Mouse (Mus musculus) forebrain, embryonic 16.5 days (tissue): Measurements from ENCODE around the gene Tex22. TPM values are rescaled to one million over a fixed set of nuclear protein-coding genes. Genes with fewer than 3 reads are reported as not detected.

Experiments used
- ATAC-seq: fragments of 200-750 bp; cut with Nextera tagmentation; 2 replicates; pipeline ENCODE4 v1.8.0; 2017; ENCODE audit warnings: mild to moderate bottlenecking, moderate library complexity
- H3K27ac ChIP-seq: fragments of 300-500 bp; sonication (generic); 2 replicates; pipeline ENCODE4 v1.5.1; 2014; ENCODE audit warnings: low read length, control low read depth
- H3K27me3 ChIP-seq: fragments of 300-500 bp; sonication (generic); replicated peaks from 2 replicates; pipeline ENCODE4 v1.6.1; 2014; ENCODE audit warnings: low read length; ENCODE audit not compliant: control insufficient read depth, insufficient read depth
- H3K36me3 ChIP-seq: fragments of 300-500 bp; sonication (generic); 2 replicates; pipeline ENCODE4 v1.6.1; 2014; ENCODE audit not compliant: control insufficient read depth, insufficient read depth
- H3K4me1 ChIP-seq: fragments of 300-500 bp; sonication (generic); replicated peaks from 2 replicates; pipeline ENCODE4 v1.6.1; 2014; ENCODE audit warnings: low read length; ENCODE audit not compliant: control insufficient read depth, insufficient read depth
- H3K4me2 ChIP-seq: fragments of 300-500 bp; sonication (generic); 2 replicates; pipeline ENCODE4 v1.6.1; 2014; ENCODE audit warnings: mild to moderate bottlenecking, low read length, control low read depth
- H3K4me3 ChIP-seq: fragments of 300-500 bp; sonication (generic); replicated peaks from 2 replicates; pipeline ENCODE4 v1.5.1; 2014; ENCODE audit warnings: mild to moderate bottlenecking, low read length, control low read depth
- H3K9ac ChIP-seq: fragments of 300-500 bp; sonication (generic); replicated peaks from 2 replicates; pipeline ENCODE4 v1.6.1; 2014; ENCODE audit warnings: low read depth, low read length, control low read depth
- H3K9me3 ChIP-seq: fragments of 300-500 bp; sonication (generic); 2 replicates; pipeline ENCODE4 v1.6.1; 2016; ENCODE audit warnings: low read length; ENCODE audit not compliant: control insufficient read depth
- WGBS: fragments of 180-500 bp; shearing (Covaris S2); extraction: QIAGEN DNeasy Blood & Tissue Kit; methylation state at CpG from one replicate; pipeline ENCODE4 v1.1.7; 2014; 5-methylcytosine and 5-hydroxymethylcytosine counted together
- polyA plus RNA-seq: library from polyadenylated mRNA; unstranded; fragments of >200 nt; fragmentation: Nextera tagmentation; extraction: Ambion mirVana; gene quantifications from 2 replicates; pipeline ENCODE4 v1.2.1, GENCODE M21; 2015

Tex22 gene
- polyA plus RNA-seq, 1 experiment from 2014 or later: not detected

GRCm38 (mm10) chr12:113106386-113106785 is 32.1 kb downstream of the Tex22 start:
- ATAC-seq: no peak
- no peaks in the 10 kb centered on the region for H3K27me3 ChIP-seq
- no peak overlapping the region for H3K27ac ChIP-seq
- no peaks in the 10 kb centered on the region for H3K9me3 ChIP-seq
- no peak overlapping the region for H3K4me3 ChIP-seq
- WGBS: 85% methylated on average over 6 of the region's 6 CpGs
- H3K4me2 ChIP-seq: no peak overlapping the region
- no peak overlapping the region for H3K9ac ChIP-seq
- no peaks in the 10 kb centered on the region for H3K4me1 ChIP-seq
- no peaks in the 10 kb centered on the region for H3K36me3 ChIP-seq

GRCm38 (mm10) chr12:113107431-113108124 is 33.3 kb downstream of the Tex22 start:
- no peak overlapping the region for H3K27ac ChIP-seq
- no peaks in the 10 kb centered on the region for H3K27me3 ChIP-seq
- 86% methylated on average over 4 of the region's 4 CpGs for WGBS
- H3K36me3 ChIP-seq: 0 out of 2 replicates have a peak, but pooled peaks cover 2% of the 10 kb centered on the region
- H3K9me3 ChIP-seq: no peaks in the 10 kb centered on the region
- H3K4me2 ChIP-seq: no peak overlapping the region
- H3K4me1 ChIP-seq: no peaks in the 10 kb centered on the region
- no peak overlapping the region for H3K9ac ChIP-seq
- ATAC-seq: no peak
- no peak overlapping the region for H3K4me3 ChIP-seq

GRCm38 (mm10) chr12:113108528-113109283 is 34.4 kb downstream of the Tex22 start:
- no peaks in the 10 kb centered on the region for H3K27me3 ChIP-seq
- no peak overlapping the region for H3K4me3 ChIP-seq
- H3K36me3 ChIP-seq: 0 out of 2 replicates have a peak, but pooled peaks cover 4% of the 10 kb centered on the region
- H3K9me3 ChIP-seq: no peaks in the 10 kb centered on the region
- no peak for ATAC-seq
- no peak overlapping the region for H3K9ac ChIP-seq
- no peaks in the 10 kb centered on the region for H3K4me1 ChIP-seq
- 87% methylated on average over 17 of the region's 17 CpGs for WGBS
- no peak overlapping the region for H3K27ac ChIP-seq
- H3K4me2 ChIP-seq: no peak overlapping the region

GRCm38 (mm10) chr12:113109801-113110200 is 35.5 kb downstream of the Tex22 start:
- H3K27ac ChIP-seq: no peak overlapping the region
- H3K4me2 ChIP-seq: no peak overlapping the region
- H3K27me3 ChIP-seq: no peaks in the 10 kb centered on the region
- no peak overlapping the region for H3K4me3 ChIP-seq
- 77% methylated on average over 10 of the region's 10 CpGs for WGBS
- H3K4me1 ChIP-seq: no peaks in the 10 kb centered on the region
- no peaks in the 10 kb centered on the region for H3K9me3 ChIP-seq
- H3K9ac ChIP-seq: no peak overlapping the region
- no peak for ATAC-seq
- peaks cover 9% of the 10 kb centered on the region; the same call in 1 of the 2 replicates for H3K36me3 ChIP-seq

GRCm38 (mm10) chr12:113114141-113114540 is 39.8 kb downstream of the Tex22 start:
- no peaks in the 10 kb centered on the region for H3K9me3 ChIP-seq
- H3K36me3 ChIP-seq: peaks cover 18% of the 10 kb centered on the region; the same call in 1 of the 2 replicates
- no peak for ATAC-seq
- H3K27me3 ChIP-seq: no peaks in the 10 kb centered on the region
- no peak overlapping the region for H3K9ac ChIP-seq
- WGBS: 88% methylated on average over 4 of the region's 4 CpGs
- H3K4me3 ChIP-seq: no peak overlapping the region
- H3K27ac ChIP-seq: no peak overlapping the region
- H3K4me1 ChIP-seq: no peaks in the 10 kb centered on the region; the same call in 1 of the 2 replicates
- no peak overlapping the region for H3K4me2 ChIP-seq

GRCm38 (mm10) chr12:113114856-113115538 is 40.7 kb downstream of the Tex22 start:
- no peak for ATAC-seq
- no peak overlapping the region for H3K9ac ChIP-seq
- no peak overlapping the region for H3K4me2 ChIP-seq
- H3K36me3 ChIP-seq: peaks cover 18% of the 10 kb centered on the region; the same call in 1 of the 2 replicates
- no peak overlapping the region for H3K4me3 ChIP-seq
- H3K9me3 ChIP-seq: no peaks in the 10 kb centered on the region
- H3K27ac ChIP-seq: no peak overlapping the region
- WGBS: 84% methylated on average over 16 of the region's 16 CpGs
- H3K27me3 ChIP-seq: no peaks in the 10 kb centered on the region
- H3K4me1 ChIP-seq: no peaks in the 10 kb centered on the region; the same call in 1 of the 2 replicates

GRCm38 (mm10) chr12:113119516-113120410 is 45.5 kb downstream of the Tex22 start:
- H3K4me3 ChIP-seq: no peak overlapping the region
- H3K4me1 ChIP-seq: no peaks in the 10 kb centered on the region; the same call in 1 of the 2 replicates
- ATAC-seq: peak; percentile 74
- H3K9ac ChIP-seq: no peak overlapping the region
- peaks cover 32% of the 10 kb centered on the region for H3K36me3 ChIP-seq
- WGBS: 85% methylated on average over 20 of the region's 20 CpGs
- H3K9me3 ChIP-seq: no peaks in the 10 kb centered on the region
- H3K4me2 ChIP-seq: no peak overlapping the region
- no peak overlapping the region for H3K27ac ChIP-seq
- H3K27me3 ChIP-seq: no peaks in the 10 kb centered on the region

- Histone ChIP-seq H3K9me3 (no peaks in the 10 kb centered on the region), H3K9ac (no peak overlapping the region), H3K36me3 (peaks cover 45% of the 10 kb centered on the region), H3K27ac (no peak overlapping the region), H3K27me3 (no peaks in the 10 kb centered on the region), H3K4me2 (no peak overlapping the region), H3K4me3 (no peak overlapping the region), H3K4me1 (no peaks in the 10 kb centered on the region)
- ATAC-seq: no peak
- 96% methylated on average over 6 of the region's 6 CpGs for WGBS
Measured at GRCm38 (mm10) chr12:113124726-113125125, 50.4 kb downstream of the Tex22 start.
